Mouse (Mus musculus) MEL (cell line): ENCODE measurements around the gene Lrtm2. TPM values are rescaled to one million over a fixed set of nuclear protein-coding genes. Genes with fewer than 3 reads are reported as not detected.

ENCODE experiments used
- DNase-seq: peaks from one replicate; pipeline ENCODE4 v3.0.0; 2011; ENCODE audit warnings: low read depth, low spot score
- H3K27ac ChIP-seq: 2 replicates; pipeline ENCODE4 v1.5.1; 2012; ENCODE audit warnings: low read depth, mild to moderate bottlenecking, control low read depth, low read length, moderate library complexity; ENCODE audit not compliant: control insufficient read depth
- H3K27me3 ChIP-seq, 2 experiments: fragments of 150-350 bp in 1 of 2; sonication (generic) in 1 of 2; 2 replicates each; pipeline ENCODE4 v1.6.1; 2012; ENCODE audit warnings: low read length in 2 of 2, mild to moderate bottlenecking in 2 of 2, improper control_type of control experiment in 1 of 2, moderate library complexity in 1 of 2; ENCODE audit not compliant: insufficient read depth in 2 of 2, control insufficient read depth in 1 of 2
- H3K36me3 ChIP-seq, 2 experiments: 2 replicates each; pipeline ENCODE4 v1.6.1; 2012 to 2014; ENCODE audit warnings: low read length in 2 of 2, improper control_type of control experiment in 1 of 2, inconsistent platforms in 1 of 2, mild to moderate bottlenecking in 1 of 2; ENCODE audit not compliant: insufficient read depth in 2 of 2, control insufficient read depth in 1 of 2
- H3K4me1 ChIP-seq, 2 experiments: fragments of 150-350 bp in 1 of 2; sonication (generic) in 1 of 2; 2 replicates each; pipeline ENCODE4 v1.6.1; 2012; ENCODE audit warnings: low read length in 2 of 2, improper control_type of control experiment in 1 of 2, mild to moderate bottlenecking in 1 of 2; ENCODE audit not compliant: insufficient read depth in 2 of 2, control insufficient read depth in 1 of 2
- H3K4me3 ChIP-seq, 2 experiments: fragments of 150-350 bp in 1 of 2; sonication (generic) in 1 of 2; 2 replicates each; pipeline ENCODE4 v1.5.1; 2012; ENCODE audit warnings: low read depth in 2 of 2, low read length in 2 of 2, mild to moderate bottlenecking in 2 of 2, moderate library complexity in 2 of 2, control low read depth in 1 of 2, improper control_type of control experiment in 1 of 2; ENCODE audit not compliant: control insufficient read depth in 1 of 2, insufficient read depth in 1 of 2
- H3K79me2 ChIP-seq: 2 replicates; pipeline ENCODE4 v1.6.1; 2012; ENCODE audit warnings: mild to moderate bottlenecking, low read length, moderate library complexity; ENCODE audit not compliant: control insufficient read depth, poor library complexity, insufficient read depth
- H3K9ac ChIP-seq: 2 replicates; pipeline ENCODE4 v1.6.1; 2012; ENCODE audit warnings: low read depth, mild to moderate bottlenecking, control low read depth, low read length, moderate library complexity; ENCODE audit not compliant: control insufficient read depth, poor library complexity, severe bottlenecking
- H3K9me3 ChIP-seq: fragments of 150-350 bp; sonication (generic); replicated peaks from 2 replicates; pipeline ENCODE4 v1.6.1; 2012; ENCODE audit warnings: mild to moderate bottlenecking, low read length, improper control_type of control experiment, moderate library complexity; ENCODE audit not compliant: insufficient read depth
- BHLHE40 ChIP-seq: IDR thresholded peaks from 2 replicates; pipeline ENCODE4 v1.6.1; 2012; ENCODE audit warnings: low read depth, mild to moderate bottlenecking, inconsistent platforms, low read length, improper control_type of control experiment, borderline replicate concordance
- CHD1 ChIP-seq: IDR thresholded peaks from 2 replicates; pipeline ENCODE4 v1.6.1; 2012; ENCODE audit warnings: low read depth, mild to moderate bottlenecking, inconsistent platforms, low read length, improper control_type of control experiment
- CTCF ChIP-seq, 3 experiments: IDR thresholded peaks in 2 of 3; conservative IDR thresholded peaks in 1 of 3; 2 replicates each; pipeline ENCODE4 v1.5.1; 2011 to 2012; ENCODE audit warnings: low read length in 3 of 3, low read depth in 2 of 3, mild to moderate bottlenecking in 2 of 3, improper control_type of control experiment in 1 of 3, inconsistent platforms in 1 of 3, mixed read lengths in 1 of 3, moderate library complexity in 1 of 3; ENCODE audit not compliant: control insufficient read depth in 1 of 3, insufficient read depth in 1 of 3, poor library complexity in 1 of 3, severe bottlenecking in 1 of 3
- E2F4 ChIP-seq: IDR thresholded peaks from 2 replicates; pipeline ENCODE4 v1.6.1; 2011; ENCODE audit warnings: low read depth, low read length, improper control_type of control experiment, borderline replicate concordance
- ELF1 ChIP-seq: IDR thresholded peaks from 2 replicates; pipeline ENCODE4 v1.6.1; 2014; ENCODE audit warnings: low read depth, mild to moderate bottlenecking, inconsistent platforms, low read length, improper control_type of control experiment, moderate library complexity
- EP300 ChIP-seq, 2 experiments: IDR thresholded peaks; 2 replicates each; pipeline ENCODE4 v1.6.1; 2011; ENCODE audit warnings: improper control_type of control experiment in 2 of 2, low read length in 2 of 2, low read depth in 1 of 2, mild to moderate bottlenecking in 1 of 2
- GABPA ChIP-seq: IDR thresholded peaks from 2 replicates; pipeline ENCODE4 v1.6.1; 2012; ENCODE audit warnings: low read depth, mild to moderate bottlenecking, inconsistent platforms, low read length, improper control_type of control experiment, moderate library complexity
- GATA1 ChIP-seq: IDR thresholded peaks from 2 replicates; pipeline ENCODE4 v1.6.1; 2011; ENCODE audit warnings: low read depth, low read length, improper control_type of control experiment
- KAT2A ChIP-seq: conservative IDR thresholded peaks from 2 replicates; pipeline ENCODE4 v1.6.1; 2012; ENCODE audit warnings: low read depth, low read length, improper control_type of control experiment, inconsistent platforms
- MAFK ChIP-seq: IDR thresholded peaks from 2 replicates; pipeline ENCODE4 v1.6.1; 2011; ENCODE audit warnings: low read depth, mild to moderate bottlenecking, low read length, improper control_type of control experiment, borderline replicate concordance
- MAX ChIP-seq: IDR thresholded peaks from 2 replicates; pipeline ENCODE4 v1.6.1; 2011; ENCODE audit warnings: low read length, improper control_type of control experiment
- MXI1 ChIP-seq: IDR thresholded peaks from 2 replicates; pipeline ENCODE4 v1.6.1; 2011; ENCODE audit warnings: mild to moderate bottlenecking, low read depth, low read length, improper control_type of control experiment
- MYB ChIP-seq: IDR thresholded peaks from 2 replicates; pipeline ENCODE4 v1.6.1; 2011; ENCODE audit warnings: mild to moderate bottlenecking, low read depth, low read length, improper control_type of control experiment
- NELFE ChIP-seq: IDR thresholded peaks from 2 replicates; pipeline ENCODE4 v1.6.1; 2011; ENCODE audit warnings: low read depth, low read length, improper control_type of control experiment
- POLR2A ChIP-seq, 2 experiments: IDR thresholded peaks; 2 replicates each; pipeline ENCODE4 v1.6.1; 2011 to 2012; ENCODE audit warnings: low read length in 2 of 2, mild to moderate bottlenecking in 2 of 2, control low read depth in 1 of 2, improper control_type of control experiment in 1 of 2, low read depth in 1 of 2, moderate library complexity in 1 of 2; ENCODE audit not compliant: control insufficient read depth in 1 of 2, insufficient read depth in 1 of 2, poor library complexity in 1 of 2
- RAD21 ChIP-seq: IDR thresholded peaks from 2 replicates; pipeline ENCODE4 v1.6.1; 2011; ENCODE audit warnings: mild to moderate bottlenecking, low read depth, low read length, improper control_type of control experiment
- TAL1 ChIP-seq: IDR thresholded peaks from 2 replicates; pipeline ENCODE4 v1.6.1; 2012; ENCODE audit warnings: mild to moderate bottlenecking, inconsistent platforms, low read length, moderate library complexity, mixed read lengths
- TBP ChIP-seq: IDR thresholded peaks from 2 replicates; pipeline ENCODE4 v1.8.0; 2011; ENCODE audit warnings: low read depth, low read length, improper control_type of control experiment
- USF1 ChIP-seq: IDR thresholded peaks from 2 replicates; pipeline ENCODE4 v1.6.1; 2014; ENCODE audit warnings: low read depth, mild to moderate bottlenecking, inconsistent platforms, low read length, improper control_type of control experiment, moderate library complexity
- USF2 ChIP-seq, 2 experiments: IDR thresholded peaks; 2 replicates each; pipeline ENCODE4 v1.6.1; 2011 to 2012; ENCODE audit warnings: improper control_type of control experiment in 2 of 2, low read length in 2 of 2, borderline replicate concordance in 1 of 2, inconsistent platforms in 1 of 2, low read depth in 1 of 2, mild to moderate bottlenecking in 1 of 2; ENCODE audit not compliant: insufficient read depth in 1 of 2
- polyA plus RNA-seq, 2 experiments: library from polyadenylated mRNA; stranded (reverse) in 1 of 2; unstranded in 1 of 2; fragments of >175 nt in 1 of 2; fragments of >200 nt in 1 of 2; gene quantifications; 2 replicates each; pipeline versions ENCODE4 v1.2.1 to v1.2.4; 2012; ENCODE audit warnings: low replicate concordance in 2 of 2, low read depth in 1 of 2; ENCODE audit not compliant: insufficient read length in 2 of 2, insufficient read depth in 1 of 2, missing spikeins in 1 of 2
- total RNA-seq: library from RNA; depleted of rRNA; stranded (reverse); fragments of 300-350 nt; gene quantifications from 2 replicates; pipeline ENCODE4 v1.2.3, GENCODE M21; 2012

The Lrtm2 gene
- total and polyA plus RNA-seq, 3 experiments: not detected

- DNase-seq: no peak
- Histone ChIP-seq H3K9ac (no peak overlapping the region), H3K4me1 (peaks cover 0 to 3% of the 10 kb centered on the region in 2 experiments; a peak in 1 of 4 replicates), H3K36me3 (no peaks in the 10 kb centered on the region), H3K79me2 (no peaks in the 10 kb centered on the region), H3K27me3 (peaks cover 0 to 1% of the 10 kb centered on the region in 2 experiments; a peak in 1 of 4 replicates), H3K27ac (no peak overlapping the region), H3K9me3 (no peaks in the 10 kb centered on the region), H3K4me3 (no peak overlapping the region)
- TF ChIP-seq USF2 (IDR thresholded peaks at IDR 0.05; ENCODE audit: borderline replicate concordance in 1 of 2, insufficient read depth in 1 of 2, low read depth in 1 of 2, low read length in 2 of 2): no peak
- TF ChIP-seq CTCF (IDR thresholded peaks at IDR 0.05 in 2 of 3, conservative IDR thresholded peaks at IDR 0.05 in 1 of 3; ENCODE audit: control insufficient read depth in 1 of 3, insufficient read depth in 1 of 3, low read depth in 2 of 3, low read length in 3 of 3, poor library complexity in 1 of 3, severe bottlenecking in 1 of 3): no peak
- TF ChIP-seq TBP: no peak
- no peak for TF ChIP-seq NELFE
- TF ChIP-seq KAT2A: no peak
These were observed 2.6 kb upstream of the Lrtm2 start for GRCm38 (mm10) chr6:119333202-119333601.

DNA sequence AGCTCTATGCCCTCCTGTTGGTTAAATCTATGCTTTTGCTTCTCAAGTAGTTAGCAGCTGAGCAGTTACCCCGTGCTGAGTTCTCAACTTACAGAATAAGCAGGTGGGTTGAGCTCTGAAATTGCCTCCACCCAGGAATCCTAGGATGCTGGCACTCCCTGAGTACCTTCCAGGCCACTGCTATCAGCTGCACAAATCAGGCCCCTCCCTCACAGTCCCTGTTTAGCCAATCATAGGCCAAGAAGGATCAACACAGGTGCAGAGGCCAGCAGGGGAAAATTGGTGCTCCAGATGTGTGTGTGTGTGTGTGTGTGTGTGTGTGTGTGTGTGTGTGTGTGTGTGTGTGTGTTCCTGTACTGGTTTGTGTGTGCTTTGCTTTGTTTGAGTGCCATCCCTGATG is 1.5 kb upstream of the Lrtm2 start:
- Histone ChIP-seq H3K27me3 (peaks cover 0 to 1% of the 10 kb centered on the region in 2 experiments; a peak in 1 of 4 replicates), H3K4me1 (peaks cover 0 to 3% of the 10 kb centered on the region in 2 experiments; a peak in 1 of 4 replicates), H3K4me3 (no peak overlapping the region), H3K36me3 (no peaks in the 10 kb centered on the region), H3K9me3 (no peaks in the 10 kb centered on the region), H3K79me2 (no peaks in the 10 kb centered on the region), H3K9ac (no peak overlapping the region), H3K27ac (no peak overlapping the region)
- DNase-seq: no peak
- TF ChIP-seq GATA1 (0 out of 2 replicates have a peak, but pooled peaks have one; percentile 22), MAFK (no peak)

DNA sequence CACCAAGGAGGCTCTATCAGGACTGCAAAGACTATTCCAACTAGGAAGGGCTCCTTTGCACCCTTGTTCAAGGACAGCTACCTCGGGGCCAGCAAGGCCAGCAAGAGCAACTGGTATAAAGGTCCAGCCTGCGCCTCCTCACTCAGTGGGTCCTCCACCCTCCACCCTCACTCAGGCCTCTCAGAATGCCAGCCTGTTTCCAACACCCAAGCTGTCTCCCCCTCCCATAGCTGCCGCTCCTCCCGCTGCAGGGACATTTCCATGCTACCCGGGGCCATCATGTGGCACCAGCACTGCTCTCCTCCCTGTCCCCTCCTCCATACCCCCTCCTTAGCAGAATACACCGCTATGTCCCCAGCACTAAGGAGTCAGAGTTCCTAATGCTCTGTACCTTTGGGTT is 630 bp downstream of the Lrtm2 start:
- H3K4me1 ChIP-seq: no peaks in the 10 kb centered on the region
- H3K9me3 ChIP-seq: no peaks in the 10 kb centered on the region
- no peaks in the 10 kb centered on the region for H3K36me3 ChIP-seq
- no peak overlapping the region for H3K27ac ChIP-seq
- no peaks in the 10 kb centered on the region for H3K79me2 ChIP-seq
- H3K9ac ChIP-seq: no peak overlapping the region
- TF ChIP-seq TAL1 (no peak), MAX (no peak), E2F4 (no peak), CTCF (IDR thresholded peaks at IDR 0.05 in 2 of 3, conservative IDR thresholded peaks at IDR 0.05 in 1 of 3; ENCODE audit: control insufficient read depth in 1 of 3, insufficient read depth in 1 of 3, low read depth in 2 of 3, low read length in 3 of 3, poor library complexity in 1 of 3, severe bottlenecking in 1 of 3) (no peak), POLR2A (IDR thresholded peaks at IDR 0.05; ENCODE audit: control insufficient read depth in 1 of 2, insufficient read depth in 1 of 2, low read depth in 1 of 2, low read length in 2 of 2, poor library complexity in 1 of 2) (no peak), CHD1 (no peak), MYB (no peak), NELFE (no peak), USF1 (no peak), RAD21 (no peak), GABPA (no peak), BHLHE40 (no peak), ELF1 (no peak), KAT2A (no peak), USF2 (IDR thresholded peaks at IDR 0.05; ENCODE audit: borderline replicate concordance in 1 of 2, insufficient read depth in 1 of 2, low read depth in 1 of 2, low read length in 2 of 2) (no peak), MXI1 (no peak), EP300 (IDR thresholded peaks at IDR 0.05; ENCODE audit: low read depth in 1 of 2, low read length in 2 of 2) (no peak)
- H3K4me3 ChIP-seq: no peak overlapping the region
- DNase-seq: no peak
- peaks cover 0 to 1% of the 10 kb centered on the region in 2 experiments; a peak in 1 of 4 replicates for H3K27me3 ChIP-seq
